Mouse (Mus musculus) MEL-GATA-1-ER (cell line): ENCODE data around the gene Mpv17l.
"Not testable (repeated sequence)": the region's sequence is repeated elsewhere in the genome, so short reads cannot be mapped to it uniquely, and the experiment has no call there.

Experiments used
- DNase-seq: peaks from one replicate; pipeline ENCODE4 v3.0.0-alpha.2; 2012; ENCODE audit warnings: low read depth; ENCODE audit errors: extremely low read depth

The Mpv17l gene

DNA sequence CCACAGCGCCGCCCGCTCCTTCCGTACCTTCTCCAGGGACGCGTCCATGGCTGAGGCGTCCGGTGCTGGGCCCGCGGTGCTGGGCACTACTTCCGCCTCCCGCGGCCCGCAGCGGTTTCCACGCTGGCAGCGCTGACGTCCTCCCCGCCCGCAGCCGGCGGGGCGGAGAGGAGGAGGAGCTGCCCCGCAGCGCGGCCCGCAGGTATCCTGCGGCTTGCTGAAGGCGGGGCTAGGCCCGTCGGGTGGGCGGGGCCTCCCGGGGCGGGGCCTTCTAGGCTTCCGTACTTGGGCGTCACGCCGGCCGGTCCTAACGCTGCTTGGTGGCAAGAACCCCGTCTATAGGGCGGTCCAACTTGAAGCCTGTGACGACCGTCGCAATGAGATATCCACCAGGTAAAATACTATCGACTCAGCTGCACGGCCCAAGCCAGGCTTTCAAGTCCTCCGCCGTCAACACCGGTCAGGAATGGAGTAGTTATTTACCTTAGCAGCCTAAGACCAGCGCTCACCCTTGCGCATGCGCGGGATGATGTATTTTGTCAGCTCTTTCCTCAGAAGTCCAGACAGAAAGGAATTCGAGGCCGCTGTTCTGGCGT, at the start of gene Mpv17l, which contains the start of gene Pdxdc1:
TSS of gene Mpv17l (plus strand) at position 274 of the 596 bp plus-strand sequence.
TSS of gene Pdxdc1 (minus strand) at position 244 of the 596 bp plus-strand sequence.
- DNase-seq: peak; percentile 79

DNA sequence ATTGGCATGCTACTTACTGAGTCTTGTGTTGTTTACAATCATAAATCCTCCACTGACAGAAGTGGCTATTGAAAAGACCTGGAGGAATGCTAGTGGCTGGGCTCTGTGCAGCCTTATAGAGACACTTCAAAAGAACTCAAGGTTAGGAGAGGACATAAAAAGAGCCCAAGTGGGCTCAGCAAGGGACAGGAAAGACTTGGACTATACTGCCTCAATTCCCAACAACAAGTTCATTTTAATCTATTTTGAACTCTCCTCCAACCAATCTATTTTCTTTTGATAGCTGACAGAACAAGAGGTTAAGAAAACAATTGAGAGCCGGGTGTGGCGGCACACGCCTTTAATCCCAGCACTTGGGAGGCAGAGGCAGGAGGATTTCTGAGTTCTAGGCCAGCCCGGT, 49.1 kb upstream of the Mpv17l start:
- DNase-seq: no peak

DNA sequence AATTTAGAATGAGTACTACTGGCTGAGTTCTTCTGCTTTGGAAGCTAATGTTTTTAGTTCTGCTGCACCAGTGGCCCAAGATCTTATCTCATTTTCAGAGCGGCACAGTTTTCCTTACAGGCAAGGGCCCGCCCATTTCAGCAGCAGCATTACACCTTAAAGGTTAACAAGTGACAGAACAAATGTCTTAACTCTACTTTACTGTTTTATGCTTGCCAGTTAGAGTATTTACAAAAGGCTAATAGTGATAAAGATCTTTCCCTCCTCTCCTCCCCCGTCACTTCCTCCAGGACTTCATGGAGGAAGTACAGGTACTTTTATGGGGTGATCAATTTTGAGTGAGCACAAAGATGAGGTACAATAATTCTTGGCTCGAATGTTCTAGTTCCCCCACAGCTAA, 36.9 kb upstream of the Mpv17l start:
- DNase-seq: no peak

DNA sequence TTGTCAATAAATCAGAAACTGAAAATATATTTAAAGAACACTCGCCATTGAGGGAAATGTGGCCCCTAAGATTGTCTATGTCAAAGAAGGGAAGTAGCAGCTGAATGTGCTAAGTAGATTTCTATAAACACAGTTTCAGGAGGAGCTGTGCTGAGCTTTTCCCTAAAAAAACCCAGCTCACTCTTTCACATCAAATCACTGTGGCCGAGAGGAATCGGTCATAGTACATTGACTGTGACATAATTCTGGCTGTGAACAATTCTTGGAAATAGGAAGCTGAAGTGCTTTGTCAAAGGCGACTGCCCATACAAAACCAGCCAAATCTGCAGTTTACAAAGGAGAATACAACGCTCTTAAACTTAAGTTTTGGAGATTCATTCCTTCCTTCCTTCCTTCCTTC, 36.3 kb upstream of the Mpv17l start:
- DNase-seq: no peak

DNA sequence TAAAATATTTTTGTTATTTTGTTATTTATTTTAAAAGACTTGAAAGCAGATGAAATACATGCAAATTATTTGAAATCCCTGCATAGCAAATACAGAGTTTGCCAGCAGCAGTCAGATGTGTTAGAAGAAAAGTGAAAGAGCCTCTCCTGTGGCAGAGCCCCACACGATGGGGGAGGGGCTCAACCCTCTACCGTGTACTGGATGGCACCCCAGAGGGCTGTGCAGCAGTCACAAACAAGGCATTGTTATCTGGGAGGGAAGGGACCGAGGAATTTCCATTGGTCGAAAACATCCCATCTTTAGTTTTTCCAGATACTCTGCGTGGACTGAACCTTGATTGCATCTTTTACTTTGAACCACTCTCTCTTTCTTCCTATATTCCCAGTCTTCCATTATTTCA, 35.6 kb upstream of the Mpv17l start:
- DNase-seq: not testable (repeated sequence)

DNA sequence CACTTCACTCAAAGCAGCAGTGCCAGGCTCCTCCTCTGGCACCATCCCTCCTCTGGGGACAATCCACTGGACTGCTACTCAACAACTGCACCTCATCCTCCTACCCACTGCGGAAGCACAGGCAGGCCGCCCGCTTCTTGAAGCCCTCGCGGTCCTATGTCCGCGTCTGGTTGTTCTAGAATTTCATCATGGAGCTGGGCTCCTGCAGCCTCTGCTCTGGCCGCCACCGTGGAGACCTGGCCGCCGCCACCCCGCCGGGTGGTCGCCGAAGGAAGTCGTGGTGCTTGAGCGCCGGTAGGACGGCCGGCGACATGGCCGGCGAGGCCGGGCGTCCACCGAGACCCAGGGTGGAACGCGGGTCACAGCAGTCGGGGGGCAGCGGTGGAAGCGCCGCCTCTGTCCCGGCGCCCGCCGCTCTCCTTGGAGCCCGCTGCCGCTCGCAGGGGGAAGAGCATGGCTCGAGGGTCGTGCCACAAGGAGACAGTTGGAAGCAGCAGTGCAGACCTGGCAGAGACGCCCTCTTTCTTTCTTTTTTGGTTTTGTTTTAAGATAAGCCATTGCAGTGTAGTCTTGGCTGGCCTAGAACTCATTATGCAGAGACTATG, 34.9 kb upstream of the Mpv17l start:
- no peak for DNase-seq

DNA sequence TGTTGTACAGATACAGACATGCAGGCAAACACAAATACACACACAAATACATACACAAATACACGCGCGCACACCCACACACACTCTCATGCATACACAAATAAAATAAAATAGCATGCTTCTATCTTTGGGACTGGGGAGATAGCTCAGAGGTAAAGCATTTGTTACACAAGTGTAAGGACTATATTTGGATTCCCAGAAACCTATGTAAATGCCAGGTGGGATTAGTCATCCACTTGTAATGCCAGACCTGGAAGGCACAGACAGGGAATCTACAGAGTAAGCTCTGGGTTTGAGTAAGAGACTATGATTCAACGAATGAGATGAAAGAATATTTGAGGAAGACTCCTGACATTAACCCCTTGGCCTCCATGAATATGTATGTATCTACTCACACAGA, 27.5 kb upstream of the Mpv17l start:
- no peak for DNase-seq

DNA sequence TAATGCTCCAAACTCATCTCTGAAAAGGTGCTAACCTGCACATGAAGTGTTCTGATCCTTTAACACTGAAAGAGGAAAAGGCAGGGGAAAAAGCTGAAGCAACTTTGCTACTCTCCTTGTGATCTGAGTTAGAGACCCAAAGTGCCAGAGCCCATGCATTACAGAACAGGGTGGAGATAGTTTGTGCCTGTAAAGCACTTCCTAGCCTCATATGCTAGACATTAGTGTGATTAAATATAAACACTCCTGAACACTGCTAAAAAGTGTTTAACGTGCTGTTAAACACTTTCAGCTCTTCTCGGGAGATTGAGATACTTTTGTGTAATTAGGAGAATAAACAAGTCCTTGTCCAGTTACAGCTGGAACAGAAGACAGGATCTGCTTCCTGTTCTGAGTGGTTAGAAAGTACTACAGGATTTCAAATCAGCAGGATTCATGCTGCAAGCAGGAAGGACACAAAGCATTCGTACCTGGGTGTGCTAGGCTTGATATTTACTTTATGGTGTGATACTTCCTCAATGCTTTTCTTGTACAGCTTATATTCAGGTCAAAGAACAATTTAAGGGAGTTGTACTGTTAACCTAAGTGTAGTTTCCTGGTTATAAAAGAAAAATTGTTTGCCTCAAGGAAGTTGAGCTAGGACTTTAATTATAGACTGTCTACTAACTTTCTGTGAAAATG, 19.7 kb upstream of the Mpv17l start:
- DNase-seq: no peak

DNA sequence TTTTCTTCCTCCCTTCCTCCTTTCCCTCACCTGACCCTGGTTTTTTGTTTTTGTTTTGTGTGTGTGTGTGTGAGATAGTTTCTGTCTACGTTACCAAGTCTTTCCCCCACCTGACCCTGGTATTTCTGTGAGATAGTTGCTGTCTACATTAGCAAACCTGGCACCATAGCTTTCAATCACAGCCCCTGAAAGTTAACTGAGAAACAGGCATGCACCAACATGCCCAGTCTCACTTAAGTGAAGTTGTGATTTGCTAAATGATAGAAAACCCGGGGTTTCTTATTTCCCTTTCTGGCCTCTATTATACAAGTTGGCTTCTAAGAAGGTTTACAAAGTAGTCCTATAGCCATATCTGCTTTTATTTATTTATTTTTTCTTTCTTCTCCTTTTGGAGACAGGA, 12.5 kb upstream of the Mpv17l start:
- DNase-seq: no peak

DNA sequence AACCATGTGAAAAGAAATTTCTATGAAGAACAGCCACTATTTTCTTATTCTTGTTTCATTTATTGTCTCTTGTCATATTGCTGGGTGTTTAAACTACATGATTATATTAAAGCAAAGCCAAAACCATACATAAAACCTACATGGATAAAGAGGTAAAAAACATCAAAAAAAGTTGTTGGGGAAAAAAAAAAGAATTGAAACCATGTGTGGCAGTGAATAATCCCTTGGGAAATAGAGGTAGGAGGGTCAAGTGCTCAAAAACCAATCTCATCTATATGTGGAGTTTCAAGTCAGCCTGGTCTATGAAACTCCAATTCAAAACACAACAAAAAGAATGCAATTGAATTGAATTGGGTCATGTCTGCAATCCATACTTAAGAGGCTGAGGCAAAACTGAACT, 10.1 kb upstream of the Mpv17l start:
- DNase-seq: no peak

DNA sequence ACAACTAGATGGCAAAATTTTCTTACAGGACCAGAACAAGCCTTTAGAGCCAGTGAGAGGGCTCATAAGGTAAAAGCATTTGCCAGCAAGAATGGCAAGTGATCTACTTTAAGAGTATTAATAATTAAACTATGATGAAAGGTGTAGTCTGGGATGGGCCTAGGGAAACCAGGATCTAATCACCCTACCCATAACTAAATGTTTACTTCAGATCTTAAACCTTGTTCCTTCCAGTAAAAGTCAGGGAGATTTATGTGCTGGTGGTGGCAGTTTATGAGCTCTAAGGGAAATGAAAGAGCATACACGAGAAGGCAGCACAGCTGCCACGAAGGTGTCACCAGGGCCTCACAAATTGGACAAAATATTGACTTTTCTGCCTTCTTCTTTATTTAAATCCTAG, 8.9 kb upstream of the Mpv17l start:
- DNase-seq: no peak

DNA sequence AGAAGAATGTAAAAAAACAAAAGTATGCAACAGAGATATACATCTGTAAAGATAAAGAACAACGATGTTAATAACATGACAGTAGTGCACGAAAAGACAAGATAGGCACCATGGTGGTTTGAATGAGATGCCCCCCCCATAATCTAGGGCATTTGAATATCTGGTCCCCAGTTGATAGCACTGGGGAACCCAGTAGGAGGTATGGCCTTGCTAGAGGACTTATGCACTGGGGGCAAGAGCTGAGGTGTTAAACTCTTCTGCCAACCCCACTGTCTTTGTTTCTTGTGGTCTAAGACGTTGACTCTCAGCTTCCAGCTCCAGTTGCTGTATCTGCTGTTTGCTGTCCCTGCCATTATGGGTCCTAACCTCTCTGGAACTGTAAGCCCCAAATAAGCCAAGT, 7.2 kb upstream of the Mpv17l start:
- DNase-seq: no peak

DNA sequence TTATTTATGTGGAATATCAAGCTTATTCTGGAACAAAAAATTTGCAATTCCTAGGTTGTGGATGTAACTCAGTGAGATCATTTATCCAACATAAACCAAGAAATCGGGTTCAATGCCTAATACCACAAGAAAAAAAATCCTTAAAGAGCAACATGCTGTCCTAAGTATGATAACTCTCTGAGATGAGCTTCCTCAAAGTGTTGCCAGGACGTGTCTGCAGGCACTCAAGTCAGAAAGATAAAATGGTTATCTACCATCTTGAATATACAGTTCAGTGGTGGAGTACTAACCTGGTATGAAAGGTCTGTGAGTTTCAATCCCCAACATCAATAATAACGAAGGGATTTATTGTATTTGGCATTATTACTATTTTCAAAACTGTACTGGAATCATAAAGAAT, 6.6 kb upstream of the Mpv17l start:
- peak; percentile 46 for DNase-seq

DNA sequence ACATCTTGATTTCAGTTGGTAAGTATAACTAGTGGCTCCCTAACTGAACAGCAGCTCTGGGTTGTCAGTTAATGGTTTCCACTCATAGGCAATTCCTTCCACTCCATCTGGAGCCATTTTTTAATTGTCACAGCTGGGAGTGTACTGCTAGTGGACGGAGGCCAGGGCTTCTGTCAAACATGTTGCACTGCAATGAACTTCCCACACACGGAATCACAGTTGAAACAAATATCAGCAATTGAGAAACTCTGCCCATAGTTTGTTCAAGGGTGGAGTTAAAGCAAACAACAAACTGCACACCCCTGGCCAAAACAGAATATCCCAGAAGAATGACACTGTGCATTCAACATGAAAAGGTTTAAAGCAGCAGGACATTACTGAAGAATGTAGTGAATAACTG, 4.0 kb upstream of the Mpv17l start:
- no peak for DNase-seq

DNA sequence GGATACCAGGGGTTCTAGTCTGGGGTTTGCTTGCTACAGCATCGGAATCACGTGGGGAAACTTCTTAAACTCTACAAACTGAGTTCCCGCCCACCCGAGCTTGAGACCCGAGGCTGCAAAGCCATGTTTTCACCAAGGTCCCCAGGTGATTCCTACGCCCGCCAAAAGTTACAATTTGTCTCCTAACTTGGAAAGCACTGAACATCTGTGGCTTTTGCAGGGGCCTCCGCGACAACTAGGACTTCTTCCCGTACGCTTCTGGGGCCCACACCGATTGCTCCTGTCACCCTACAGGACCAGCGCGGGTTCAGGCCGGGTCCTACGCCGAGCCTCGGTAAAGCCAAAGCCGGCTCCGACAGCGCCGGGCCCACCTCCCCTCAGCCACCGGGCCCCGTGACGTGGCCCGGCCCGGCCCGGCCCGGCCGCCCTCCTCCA, 547 bp upstream of the Mpv17l start:
- DNase-seq: peak; percentile 44

DNA sequence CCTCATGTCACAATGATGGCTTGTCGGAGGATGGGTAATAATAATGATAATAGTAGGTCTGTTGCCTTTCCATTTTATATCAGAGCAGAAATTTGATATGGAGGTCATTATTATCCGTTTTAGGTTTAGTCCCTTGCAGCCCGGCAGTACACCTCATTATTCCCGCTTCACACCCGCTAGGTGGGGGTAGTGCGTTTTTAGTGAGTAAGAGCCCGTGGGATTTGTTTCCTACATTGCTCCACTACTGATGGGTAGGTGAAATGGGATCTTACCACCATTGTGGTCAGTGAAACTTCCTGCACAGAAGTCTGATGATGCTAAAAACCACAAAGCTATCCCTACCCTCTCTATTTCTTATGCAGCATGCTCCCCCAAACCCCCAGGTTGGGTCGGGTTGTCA, 527 bp downstream of the Mpv17l start:
- peak; percentile 68 for DNase-seq

DNA sequence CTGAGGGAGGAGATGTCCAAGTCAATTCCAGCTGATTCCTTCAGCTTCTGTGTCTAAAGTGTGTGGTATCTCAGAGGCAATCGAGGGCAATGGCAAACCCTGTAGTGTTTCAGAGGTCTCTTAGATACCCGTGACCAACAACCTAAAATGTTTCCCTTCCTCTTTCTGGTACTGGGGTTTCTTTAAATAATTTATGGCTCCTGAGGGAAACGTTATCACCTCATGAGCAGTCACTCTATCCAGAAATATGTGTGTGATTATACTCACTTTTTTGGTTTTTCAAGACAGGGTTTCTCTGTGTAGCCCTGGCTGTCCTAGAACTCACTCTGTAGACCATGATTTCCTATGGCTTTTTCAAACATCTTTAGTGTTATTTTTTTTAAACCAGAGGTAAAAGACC, 4.3 kb downstream of the Mpv17l start:
- peak; percentile 65 for DNase-seq

DNA sequence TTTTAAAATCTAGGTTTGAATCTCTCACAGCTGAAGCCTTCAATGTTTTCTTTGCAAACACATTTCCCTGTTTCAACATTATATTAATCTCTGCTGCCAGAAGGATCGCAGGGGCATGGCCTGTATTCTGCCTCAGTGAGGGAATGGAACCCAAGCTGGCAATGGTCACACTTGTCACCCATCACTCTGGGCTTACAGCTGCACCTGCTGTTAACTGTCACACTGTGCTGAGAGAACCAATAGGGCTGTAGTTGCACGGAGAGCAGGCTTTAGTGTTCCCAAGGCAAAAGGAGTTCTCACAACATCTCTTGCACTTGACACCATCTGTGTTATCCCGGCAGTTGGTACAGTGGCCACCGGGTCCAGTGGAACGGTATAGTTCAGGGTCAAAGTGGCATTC, 17.1 kb downstream of the Mpv17l start:
- DNase-seq: no peak

DNA sequence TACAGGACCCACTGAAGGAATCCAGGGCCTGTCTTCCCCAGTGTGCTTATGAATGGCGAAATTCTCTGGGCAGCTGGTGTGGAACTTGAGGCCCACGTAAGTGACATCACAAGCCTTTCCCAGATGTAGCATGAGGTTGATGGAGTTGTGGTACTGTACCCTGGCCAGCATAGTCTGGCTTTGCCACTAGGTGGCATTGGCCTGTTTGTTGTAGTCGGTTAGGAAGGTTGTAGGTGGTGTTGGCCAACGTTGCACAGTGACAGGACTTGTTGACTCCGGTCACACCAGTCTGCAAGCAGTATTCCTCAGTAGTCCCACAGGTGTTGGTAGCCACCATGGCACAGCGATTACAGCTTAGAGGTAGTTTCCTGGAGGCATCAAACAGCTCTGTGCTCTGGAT, 18.1 kb downstream of the Mpv17l start:
- no peak for DNase-seq

DNA sequence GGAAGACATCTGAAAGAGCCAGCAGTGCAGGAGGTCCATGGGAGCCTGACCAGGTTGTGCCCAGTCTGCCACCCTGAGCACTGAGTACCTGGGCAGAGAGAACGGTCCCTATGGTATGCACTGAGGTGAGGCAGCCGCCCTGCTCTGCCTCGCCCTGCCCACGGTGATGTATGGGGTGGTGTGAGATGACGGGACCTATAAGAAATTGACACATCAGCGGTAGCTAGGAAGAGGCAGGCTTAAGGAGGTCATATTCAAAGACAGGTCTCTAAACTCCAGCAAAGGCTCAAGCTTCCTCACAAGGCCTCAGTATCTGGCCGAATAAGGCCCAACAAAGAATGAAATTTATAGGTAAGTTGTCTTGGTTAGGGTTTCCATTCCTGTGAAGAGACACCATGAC, 18.8 kb downstream of the Mpv17l start:
- DNase-seq: no peak

DNA sequence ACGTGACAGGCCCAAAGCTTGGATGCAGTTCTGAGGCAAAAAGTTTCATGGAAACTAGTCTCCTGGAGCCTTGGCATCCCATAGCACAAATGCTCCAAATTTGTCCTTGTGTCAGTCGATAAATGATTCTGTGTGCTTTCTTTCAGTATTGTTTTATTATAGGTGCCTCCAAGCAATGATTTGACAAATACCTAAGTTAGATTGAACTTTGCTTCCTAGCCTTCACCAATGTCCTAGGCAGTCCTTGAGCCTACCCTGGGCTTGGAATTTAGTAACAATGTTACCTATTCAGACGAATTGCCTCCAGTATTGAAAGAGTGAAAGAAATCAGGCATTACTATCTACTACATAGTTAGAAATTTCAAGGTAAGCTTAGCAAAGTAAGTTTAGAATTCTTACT, 19.5 kb downstream of the Mpv17l start:
- not testable (repeated sequence) for DNase-seq

DNA sequence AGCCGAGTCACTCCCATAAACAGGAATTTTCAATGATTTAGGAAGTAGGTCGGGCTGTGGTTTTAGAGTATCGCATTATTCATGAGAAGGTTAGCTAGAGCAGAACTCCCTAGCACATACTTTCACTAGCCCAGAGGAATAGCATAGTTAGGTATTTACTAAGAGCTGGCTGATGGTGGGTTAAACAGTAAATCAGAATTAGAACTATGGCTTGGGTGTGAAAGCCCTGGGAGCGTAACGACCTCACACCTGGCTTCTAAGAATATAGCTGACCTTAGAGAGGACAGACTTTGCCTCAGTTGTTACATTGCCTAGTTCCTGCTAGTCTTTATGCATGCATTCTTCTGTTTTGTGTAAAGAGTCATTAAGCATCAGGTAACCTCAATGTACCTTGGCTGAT, 20.0 kb downstream of the Mpv17l start:
- DNase-seq: not testable (repeated sequence)
